Mouse (Mus musculus) kidney, embryonic 15.5 days (tissue): ENCODE data around the gene Spc24. TPM values are rescaled to one million over a fixed set of nuclear protein-coding genes. Genes with fewer than 3 reads are reported as not detected.

Source experiments
- ATAC-seq: fragments of 200-750 bp; cut with Nextera tagmentation; replicated peaks from 2 replicates; pipeline ENCODE4 v1.8.0; 2017; ENCODE audit warnings: moderate TSS enrichment; ENCODE audit not compliant: low FRiP score
- H3K27ac ChIP-seq: fragments of 300-500 bp; sonication (generic); 2 replicates; pipeline ENCODE4 v1.5.1; 2015; ENCODE audit warnings: mild to moderate bottlenecking, inconsistent platforms
- H3K27me3 ChIP-seq: fragments of 300-500 bp; sonication (generic); 2 replicates; pipeline ENCODE4 v1.6.1; 2015; ENCODE audit warnings: inconsistent platforms
- H3K36me3 ChIP-seq: fragments of 300-500 bp; sonication (generic); 2 replicates; pipeline ENCODE4 v1.6.1; 2015; ENCODE audit warnings: inconsistent platforms
- H3K4me1 ChIP-seq: fragments of 300-500 bp; sonication (generic); 2 replicates; pipeline ENCODE4 v1.6.1; 2015; ENCODE audit warnings: inconsistent platforms
- H3K4me2 ChIP-seq: fragments of 300-500 bp; sonication (generic); 2 replicates; pipeline ENCODE4 v1.6.1; 2015; ENCODE audit warnings: moderate library complexity, mild to moderate bottlenecking, inconsistent platforms
- H3K4me3 ChIP-seq: fragments of 300-500 bp; sonication (generic); replicated peaks from 2 replicates; pipeline ENCODE4 v1.5.1; 2015; ENCODE audit warnings: mild to moderate bottlenecking, inconsistent platforms
- H3K9ac ChIP-seq: fragments of 300-500 bp; sonication (generic); 2 replicates; pipeline ENCODE4 v1.6.1; 2015; ENCODE audit warnings: mild to moderate bottlenecking, inconsistent platforms
- H3K9me3 ChIP-seq: fragments of 300-500 bp; sonication (generic); replicated peaks from 2 replicates; pipeline ENCODE4 v1.6.1; 2016; ENCODE audit warnings: inconsistent platforms
- WGBS: fragments of 180-500 bp; shearing (Covaris S2); methylation state at CpG from one replicate; pipeline ENCODE4 v1.1.7; 2015; ENCODE audit warnings: mixed read lengths; 5-methylcytosine and 5-hydroxymethylcytosine counted together
- polyA plus RNA-seq: library from polyadenylated mRNA; unstranded; fragments of >200 nt; fragmentation: Nextera tagmentation; extraction: Ambion mirVana; gene quantifications from 2 replicates; pipeline ENCODE4 v1.2.1, GENCODE M21; 2015

Spc24 gene
- 126 and 135 TPM in 2 replicates for polyA plus RNA-seq

DNA sequence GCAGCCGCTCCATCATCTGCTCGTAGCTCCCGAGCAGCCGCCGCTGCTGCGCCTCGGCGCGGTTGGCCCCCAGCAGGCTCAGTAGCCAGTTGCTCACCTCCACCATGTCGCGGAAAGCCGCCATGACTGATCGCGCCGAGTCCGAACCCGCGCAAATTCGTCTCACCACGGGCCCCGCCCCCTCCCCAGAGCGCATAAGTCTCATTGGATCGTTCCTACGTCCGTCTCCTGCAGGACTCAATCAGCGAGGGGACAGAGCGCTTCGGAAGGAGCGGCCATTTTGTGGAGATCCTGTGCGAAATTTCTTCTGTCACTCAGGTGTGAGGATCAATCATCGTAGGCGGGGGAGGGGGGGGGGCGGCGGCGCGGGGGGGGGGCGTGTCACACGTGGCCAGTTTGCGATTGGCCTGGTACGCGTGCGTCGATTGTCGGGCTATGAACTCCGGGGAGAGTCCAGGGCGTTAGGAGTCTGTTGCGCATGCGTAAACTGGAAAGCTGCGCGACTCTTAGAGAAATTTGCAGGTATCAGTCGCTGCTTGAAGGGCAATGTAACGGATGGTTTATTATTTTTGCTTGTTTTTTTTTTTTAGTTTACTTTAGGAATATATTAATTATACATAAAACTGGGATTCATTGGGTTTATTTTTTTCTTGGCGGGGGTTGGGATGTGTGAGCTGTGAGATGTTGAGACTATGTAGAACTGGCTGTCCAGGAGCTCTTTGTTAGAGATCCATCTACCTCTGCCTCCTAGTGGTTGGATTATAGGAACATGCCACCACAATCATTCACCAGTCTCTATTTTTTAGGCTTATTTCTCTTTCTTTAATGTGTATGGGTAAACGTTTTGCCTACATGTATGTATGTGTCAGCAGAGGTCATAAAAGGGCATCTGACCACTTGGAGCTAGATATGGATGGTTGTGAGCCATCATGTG, at the start of gene Spc24:
TSS of gene Spc24 (minus strand) at position 149 of the 934 bp plus-strand sequence.
- Histone ChIP-seq H3K36me3 (peaks cover 22% of the 10 kb centered on the region), H3K9me3 (no peaks in the 10 kb centered on the region), H3K27me3 (no peaks in the 10 kb centered on the region), H3K9ac (peak within 1 kb of the TSS; percentile 89), H3K4me2 (peak within 1 kb of the TSS; percentile 83), H3K27ac (peak within 1 kb of the TSS; percentile 76), H3K4me3 (peak within 1 kb of the TSS; percentile 97), H3K4me1 (peaks cover 19% of the 10 kb centered on the region)
- under 1% methylated on average over 49 of the region's 54 CpGs for WGBS
- ATAC-seq, result peak; percentile 97

- Histone ChIP-seq H3K9me3 (no peaks in the 10 kb centered on the region), H3K4me1 (peaks cover 20% of the 10 kb centered on the region), H3K9ac (no peak overlapping the region), H3K4me2 (no peak overlapping the region), H3K27me3 (no peaks in the 10 kb centered on the region), H3K36me3 (peaks cover 38% of the 10 kb centered on the region), H3K27ac (no peak overlapping the region), H3K4me3 (no peak overlapping the region)
- ATAC-seq, result no peak
- WGBS, result 65% methylated on average over 3 of the region's 3 CpGs
These were observed 48.5 kb upstream of the Spc24 start for GRCm38 (mm10) chr9:21808561-21808960.

- peaks cover 20% of the 10 kb centered on the region for H3K4me1 ChIP-seq
- 58% methylated on average over 11 of the region's 11 CpGs for WGBS
- no peak overlapping the region for H3K27ac ChIP-seq
- H3K4me3 ChIP-seq, result no peak overlapping the region
- peaks cover 37% of the 10 kb centered on the region for H3K36me3 ChIP-seq
- no peaks in the 10 kb centered on the region for H3K9me3 ChIP-seq
- no peak overlapping the region for H3K9ac ChIP-seq
- no peak for ATAC-seq
- H3K27me3 ChIP-seq, result no peaks in the 10 kb centered on the region
- no peak overlapping the region for H3K4me2 ChIP-seq
These were observed 46.9 kb upstream of the Spc24 start for GRCm38 (mm10) chr9:21806976-21807375.

GRCm38 (mm10) chr9:21806363-21806762, 46.3 kb upstream of the Spc24 start:
- no peak overlapping the region for H3K9ac ChIP-seq
- H3K9me3 ChIP-seq, result no peaks in the 10 kb centered on the region
- no peaks in the 10 kb centered on the region for H3K27me3 ChIP-seq
- peaks cover 39% of the 10 kb centered on the region for H3K36me3 ChIP-seq
- H3K4me1 ChIP-seq, result peaks cover 20% of the 10 kb centered on the region
- H3K27ac ChIP-seq, result no peak overlapping the region
- whole genome bisulfite sequencing, result 54% methylated on average over 3 of the region's 3 CpGs
- no peak overlapping the region for H3K4me2 ChIP-seq
- no peak overlapping the region for H3K4me3 ChIP-seq
- no peak for ATAC-seq

GRCm38 (mm10) chr9:21803986-21804644, 44.0 kb upstream of the Spc24 start:
- peaks cover 40% of the 10 kb centered on the region for H3K36me3 ChIP-seq
- H3K9ac ChIP-seq, result no peak overlapping the region
- no peak overlapping the region for H3K4me3 ChIP-seq
- no peak overlapping the region for H3K4me2 ChIP-seq
- WGBS, result 41% methylated on average over 13 of the region's 13 CpGs
- peak overlapping the region; percentile 15; the same call in 1 of the 2 replicates for H3K27ac ChIP-seq
- H3K27me3 ChIP-seq, result no peaks in the 10 kb centered on the region
- no peaks in the 10 kb centered on the region for H3K9me3 ChIP-seq
- peak; percentile 85 for ATAC-seq
- peaks cover 23% of the 10 kb centered on the region for H3K4me1 ChIP-seq

- no peaks in the 10 kb centered on the region for H3K9me3 ChIP-seq
These were observed 41.5 kb upstream of the Spc24 start for GRCm38 (mm10) chr9:21801591-21801990.

DNA sequence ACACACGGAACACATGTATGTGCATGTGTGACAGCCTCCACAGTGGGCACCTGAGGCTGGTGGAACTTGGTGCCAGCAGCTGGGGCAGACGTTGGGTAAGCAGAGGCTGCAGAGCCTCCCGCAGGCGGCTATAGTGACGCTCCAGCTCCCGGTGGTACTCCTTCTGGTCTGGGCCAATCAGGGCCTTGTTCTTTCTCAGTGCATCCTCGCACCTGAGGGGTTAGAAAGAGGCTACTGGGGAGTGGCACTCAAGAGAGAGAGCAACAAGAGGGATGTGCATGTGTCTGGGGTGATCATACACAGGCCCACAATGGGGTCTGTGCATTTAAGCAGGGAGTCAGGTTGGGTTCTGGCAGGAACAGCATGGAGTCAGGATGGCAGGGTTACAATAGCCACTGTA, 41.0 kb upstream of the Spc24 start:
- no peaks in the 10 kb centered on the region for H3K27me3 ChIP-seq
- no peaks in the 10 kb centered on the region for H3K9me3 ChIP-seq
- H3K27ac ChIP-seq, result no peak overlapping the region
- WGBS, result 80% methylated on average over 7 of the region's 7 CpGs
- H3K4me1 ChIP-seq, result peaks cover 32% of the 10 kb centered on the region
- peaks cover 35% of the 10 kb centered on the region for H3K36me3 ChIP-seq
- no peak overlapping the region for H3K9ac ChIP-seq
- H3K4me2 ChIP-seq, result no peak overlapping the region
- no peak overlapping the region for H3K4me3 ChIP-seq
- ATAC-seq, result no peak

More at GRCm38 (mm10) chr9:21801591-21801990, 41.5 kb upstream of the Spc24 start:
- Histone ChIP-seq H3K4me2 (no peak overlapping the region), H3K27me3 (no peaks in the 10 kb centered on the region), H3K36me3 (peaks cover 35% of the 10 kb centered on the region), H3K9ac (no peak overlapping the region), H3K4me3 (no peak overlapping the region), H3K4me1 (peaks cover 32% of the 10 kb centered on the region), H3K27ac (no peak overlapping the region)
- WGBS, result 92% methylated on average over 7 of the region's 7 CpGs
- ATAC-seq, result no peak

DNA sequence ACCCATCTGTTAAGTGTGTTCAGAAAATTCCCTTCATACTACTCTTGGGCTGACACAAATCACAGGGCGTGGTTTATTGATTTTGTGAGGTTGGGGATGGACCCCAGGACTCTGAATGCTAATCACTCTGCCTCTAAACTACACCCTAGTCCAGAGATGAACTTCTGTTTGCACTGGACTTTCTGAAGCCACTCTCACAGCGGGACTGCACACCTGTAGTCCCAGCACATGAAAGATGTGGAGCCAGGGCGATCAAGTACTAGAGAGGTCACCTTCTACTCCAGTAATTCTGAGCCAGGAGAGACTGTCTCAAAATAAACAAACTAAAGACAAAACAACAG, 38.9 kb upstream of the Spc24 start:
- 48% methylated on average over 3 of the region's 3 CpGs for WGBS
- ATAC-seq, result no peak
- peak overlapping the region; percentile 76; the same call in 1 of the 2 replicates for H3K9ac ChIP-seq

DNA sequence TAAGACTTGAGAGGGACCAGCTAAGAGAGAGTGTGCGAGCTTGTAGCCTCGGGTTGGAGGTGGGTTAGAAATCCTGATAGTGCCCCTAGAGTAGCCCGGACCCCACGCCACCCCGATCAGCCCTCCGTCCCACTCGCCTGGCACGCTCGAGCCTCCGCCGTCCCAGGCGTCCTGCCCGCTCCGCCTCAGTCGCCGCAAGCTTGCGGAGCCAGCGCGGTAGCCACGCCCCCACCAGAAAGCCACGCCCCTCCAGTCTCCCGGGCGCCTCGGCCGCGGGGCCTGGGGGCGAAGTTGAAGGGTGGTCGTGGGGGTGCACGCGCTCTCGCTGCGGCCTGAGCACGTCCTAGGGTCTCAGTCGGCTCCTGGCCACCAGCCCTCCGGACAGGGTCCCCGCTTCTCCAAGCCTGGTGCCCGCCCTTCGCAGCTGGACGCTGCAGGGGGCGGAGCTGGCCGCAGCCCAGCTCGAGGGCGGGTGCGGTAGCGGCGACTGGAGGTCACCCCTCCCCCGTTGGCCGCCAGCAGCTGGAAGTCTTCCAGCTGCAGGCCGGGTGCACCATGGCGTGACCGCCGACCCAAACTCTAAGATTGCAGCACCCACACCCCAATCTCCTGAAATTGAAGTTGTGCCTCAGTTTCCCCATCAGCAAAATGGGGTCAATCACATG, 38.4 kb upstream of the Spc24 start, which contains the start of gene Kank2:
TSS of gene Kank2 (minus strand) at position 400 of the 665 bp plus-strand sequence.
- Histone ChIP-seq H3K4me3 (peak within 1 kb of the TSS; percentile 68), H3K4me2 (peak within 1 kb of the TSS; percentile 64), H3K27me3 (no peaks in the 10 kb centered on the region), H3K9ac (peak within 1 kb of the TSS; percentile 76), H3K27ac (peak within 1 kb of the TSS; percentile 96), H3K4me1 (peaks cover 48% of the 10 kb centered on the region), H3K9me3 (no peaks in the 10 kb centered on the region), H3K36me3 (peaks cover 56% of the 10 kb centered on the region)
- under 1% methylated on average over 52 of the region's 52 CpGs for WGBS
- ATAC-seq, result peak; percentile 87

More for the DNA sequence above, 38.9 kb upstream of the Spc24 start:
- peaks cover 43% of the 10 kb centered on the region for H3K4me1 ChIP-seq
- peak overlapping the region; percentile 64 for H3K4me2 ChIP-seq
- no peaks in the 10 kb centered on the region for H3K9me3 ChIP-seq
- peaks cover 53% of the 10 kb centered on the region for H3K36me3 ChIP-seq
- peak overlapping the region; percentile 68 for H3K4me3 ChIP-seq
- H3K27ac ChIP-seq, result peak overlapping the region; percentile 96
- H3K27me3 ChIP-seq, result no peaks in the 10 kb centered on the region

- Histone ChIP-seq H3K4me2 (peak overlapping the region; percentile 64), H3K9me3 (no peaks in the 10 kb centered on the region), H3K9ac (peak overlapping the region; percentile 76), H3K4me1 (peaks cover 53% of the 10 kb centered on the region), H3K4me3 (peak overlapping the region; percentile 68), H3K36me3 (peaks cover 57% of the 10 kb centered on the region), H3K27me3 (no peaks in the 10 kb centered on the region), H3K27ac (peak overlapping the region; percentile 96)
- WGBS, result 0% methylated on average over 25 of the region's 26 CpGs
- ATAC-seq, result peak; percentile 73
These were observed 37.8 kb upstream of the Spc24 start for GRCm38 (mm10) chr9:21797921-21798344.

- 62% methylated on average over 3 of the region's 3 CpGs for WGBS
- Histone ChIP-seq H3K9ac (peak overlapping the region; percentile 76; the same call in 1 of the 2 replicates), H3K27me3 (no peaks in the 10 kb centered on the region), H3K36me3 (peaks cover 55% of the 10 kb centered on the region), H3K9me3 (no peaks in the 10 kb centered on the region), H3K4me1 (peaks cover 63% of the 10 kb centered on the region), H3K4me3 (peak overlapping the region; percentile 68), H3K4me2 (peak overlapping the region; percentile 64), H3K27ac (peak overlapping the region; percentile 96)
- no peak for ATAC-seq
These were observed 36.8 kb upstream of the Spc24 start for GRCm38 (mm10) chr9:21796919-21797318.
